Mouse (Mus musculus): ENCODE measurements around the gene Atg4c. TPM values are rescaled to one million over a fixed set of nuclear protein-coding genes. Genes with fewer than 3 reads are reported as not detected.

The Atg4c gene
- polyA plus RNA-seq, 1 experiment = 0.01 TPM

- TF ChIP-seq GATA1 (IDR thresholded peaks at IDR 0.05; ENCODE audit: low read length) (no peak), TAL1 (IDR thresholded peaks at IDR 0.05; ENCODE audit: low read length) (no peak)
- Histone ChIP-seq H3K36me3 (ENCODE audit: control insufficient read depth) (no peaks in the 10 kb centered on the region), H3K4me3 (replicated peaks) (no peak overlapping the region), H3K9me3 (ENCODE audit: control insufficient read depth, low read length) (no peaks in the 10 kb centered on the region), H3K4me1 (ENCODE audit: control insufficient read depth) (peaks cover 15% of the 10 kb centered on the region), H3K27me3 (ENCODE audit: control insufficient read depth) (no peaks in the 10 kb centered on the region)
Observed at GRCm38 (mm10) chr4:99200383-99201136, 6.8 kb downstream of the Atg4c start.

- no peak overlapping the region for H3K4me3 ChIP-seq (replicated peaks)
Observed at GRCm38 (mm10) chr4:99205773-99206172, 12.0 kb downstream of the Atg4c start.

GRCm38 (mm10) chr4:99206356-99206755 is 12.6 kb downstream of the Atg4c start:
- H3K36me3 ChIP-seq (ENCODE audit: control insufficient read depth) = no peaks in the 10 kb centered on the region; the same call in 1 of the 2 replicates
- H3K27me3 ChIP-seq (ENCODE audit: control insufficient read depth) = no peaks in the 10 kb centered on the region
- TF ChIP-seq GATA1 (IDR thresholded peaks at IDR 0.05; ENCODE audit: low read length) = no peak
- no peak for TF ChIP-seq TAL1 (IDR thresholded peaks at IDR 0.05; ENCODE audit: low read length)
- H3K4me1 ChIP-seq (ENCODE audit: control insufficient read depth) = peaks cover 9% of the 10 kb centered on the region
- no peaks in the 10 kb centered on the region for H3K9me3 ChIP-seq (ENCODE audit: control insufficient read depth, low read length)
- H3K4me3 ChIP-seq (replicated peaks) = no peak overlapping the region

More at GRCm38 (mm10) chr4:99205773-99206172, 12.0 kb downstream of the Atg4c start:
- TF ChIP-seq GATA1 (IDR thresholded peaks at IDR 0.05; ENCODE audit: low read length) (no peak), TAL1 (IDR thresholded peaks at IDR 0.05; ENCODE audit: low read length) (no peak)
- Histone ChIP-seq H3K27me3 (ENCODE audit: control insufficient read depth) (no peaks in the 10 kb centered on the region), H3K4me1 (ENCODE audit: control insufficient read depth) (peaks cover 10% of the 10 kb centered on the region), H3K36me3 (ENCODE audit: control insufficient read depth) (no peaks in the 10 kb centered on the region; the same call in 1 of the 2 replicates), H3K9me3 (ENCODE audit: control insufficient read depth, low read length) (no peaks in the 10 kb centered on the region)

GRCm38 (mm10) chr4:99210087-99210486 is 16.4 kb downstream of the Atg4c start:
- peaks cover 9% of the 10 kb centered on the region for H3K4me1 ChIP-seq (ENCODE audit: control insufficient read depth)

GRCm38 (mm10) chr4:99211606-99212005 is 17.9 kb downstream of the Atg4c start:
- no peaks in the 10 kb centered on the region for H3K27me3 ChIP-seq (ENCODE audit: control insufficient read depth)
- TF ChIP-seq GATA1 (IDR thresholded peaks at IDR 0.05; ENCODE audit: low read length) (no peak), TAL1 (IDR thresholded peaks at IDR 0.05; ENCODE audit: low read length) (no peak)
- H3K36me3 ChIP-seq (ENCODE audit: control insufficient read depth) = no peaks in the 10 kb centered on the region; the same call in 1 of the 2 replicates
- no peak overlapping the region for H3K4me3 ChIP-seq (replicated peaks)
- peaks cover 8% of the 10 kb centered on the region for H3K4me1 ChIP-seq (ENCODE audit: control insufficient read depth)
- H3K9me3 ChIP-seq (ENCODE audit: control insufficient read depth, low read length) = no peaks in the 10 kb centered on the region

More at GRCm38 (mm10) chr4:99210087-99210486, 16.4 kb downstream of the Atg4c start:
- Histone ChIP-seq H3K9me3 (ENCODE audit: control insufficient read depth, low read length) (no peaks in the 10 kb centered on the region), H3K4me3 (replicated peaks) (no peak overlapping the region), H3K27me3 (ENCODE audit: control insufficient read depth) (no peaks in the 10 kb centered on the region), H3K36me3 (ENCODE audit: control insufficient read depth) (no peaks in the 10 kb centered on the region; the same call in none of the 2 replicates)
- TF ChIP-seq TAL1 (IDR thresholded peaks at IDR 0.05; ENCODE audit: low read length) = no peak
- no peak for TF ChIP-seq GATA1 (IDR thresholded peaks at IDR 0.05; ENCODE audit: low read length)

GRCm38 (mm10) chr4:99213123-99213522 is 19.4 kb downstream of the Atg4c start:
- H3K36me3 ChIP-seq (ENCODE audit: control insufficient read depth) = no peaks in the 10 kb centered on the region; the same call in 1 of the 2 replicates
- no peak overlapping the region for H3K4me3 ChIP-seq (replicated peaks)
- no peaks in the 10 kb centered on the region for H3K27me3 ChIP-seq (ENCODE audit: control insufficient read depth)
- H3K9me3 ChIP-seq (ENCODE audit: control insufficient read depth, low read length) = no peaks in the 10 kb centered on the region
- TF ChIP-seq TAL1 (IDR thresholded peaks at IDR 0.05; ENCODE audit: low read length) (no peak), GATA1 (IDR thresholded peaks at IDR 0.05; ENCODE audit: low read length) (no peak)
- peaks cover 8% of the 10 kb centered on the region for H3K4me1 ChIP-seq (ENCODE audit: control insufficient read depth)

- Histone ChIP-seq H3K36me3 (ENCODE audit: control insufficient read depth) (peaks cover 5% of the 10 kb centered on the region), H3K9me3 (ENCODE audit: control insufficient read depth, low read length) (no peaks in the 10 kb centered on the region), H3K27me3 (ENCODE audit: control insufficient read depth) (no peaks in the 10 kb centered on the region), H3K4me3 (replicated peaks) (no peak overlapping the region), H3K4me1 (ENCODE audit: control insufficient read depth) (no peaks in the 10 kb centered on the region)
- no peak for TF ChIP-seq TAL1 (IDR thresholded peaks at IDR 0.05; ENCODE audit: low read length)
- no peak for TF ChIP-seq GATA1 (IDR thresholded peaks at IDR 0.05; ENCODE audit: low read length)
Observed at GRCm38 (mm10) chr4:99222221-99222620, 28.5 kb downstream of the Atg4c start.

GRCm38 (mm10) chr4:99224790-99225189 is 31.1 kb downstream of the Atg4c start:
- peaks cover 6% of the 10 kb centered on the region for H3K36me3 ChIP-seq (ENCODE audit: control insufficient read depth)
- H3K9me3 ChIP-seq (ENCODE audit: control insufficient read depth, low read length) = no peaks in the 10 kb centered on the region
- TF ChIP-seq GATA1 (IDR thresholded peaks at IDR 0.05; ENCODE audit: low read length) = no peak
- TF ChIP-seq TAL1 (IDR thresholded peaks at IDR 0.05; ENCODE audit: low read length) = no peak
- H3K4me1 ChIP-seq (ENCODE audit: control insufficient read depth) = no peaks in the 10 kb centered on the region
- no peak overlapping the region for H3K4me3 ChIP-seq (replicated peaks)
- H3K27me3 ChIP-seq (ENCODE audit: control insufficient read depth) = no peaks in the 10 kb centered on the region

- TF ChIP-seq GATA1 (IDR thresholded peaks at IDR 0.05; ENCODE audit: low read length) = no peak
- no peak for TF ChIP-seq TAL1 (IDR thresholded peaks at IDR 0.05; ENCODE audit: low read length)
- Histone ChIP-seq H3K4me3 (replicated peaks) (no peak overlapping the region), H3K36me3 (ENCODE audit: control insufficient read depth) (peaks cover 6% of the 10 kb centered on the region), H3K9me3 (ENCODE audit: control insufficient read depth, low read length) (no peaks in the 10 kb centered on the region), H3K27me3 (ENCODE audit: control insufficient read depth) (no peaks in the 10 kb centered on the region), H3K4me1 (ENCODE audit: control insufficient read depth) (no peaks in the 10 kb centered on the region)
Observed at GRCm38 (mm10) chr4:99227226-99227625, 33.5 kb downstream of the Atg4c start.
